Mouse (Mus musculus): Measurements from ENCODE around the gene Nubp1. TPM values are rescaled to one million over a fixed set of nuclear protein-coding genes. Genes with fewer than 3 reads are reported as not detected.

Nubp1 gene
- polyA plus RNA-seq, 2 experiments = 46.1 to 59.0 TPM

DNA sequence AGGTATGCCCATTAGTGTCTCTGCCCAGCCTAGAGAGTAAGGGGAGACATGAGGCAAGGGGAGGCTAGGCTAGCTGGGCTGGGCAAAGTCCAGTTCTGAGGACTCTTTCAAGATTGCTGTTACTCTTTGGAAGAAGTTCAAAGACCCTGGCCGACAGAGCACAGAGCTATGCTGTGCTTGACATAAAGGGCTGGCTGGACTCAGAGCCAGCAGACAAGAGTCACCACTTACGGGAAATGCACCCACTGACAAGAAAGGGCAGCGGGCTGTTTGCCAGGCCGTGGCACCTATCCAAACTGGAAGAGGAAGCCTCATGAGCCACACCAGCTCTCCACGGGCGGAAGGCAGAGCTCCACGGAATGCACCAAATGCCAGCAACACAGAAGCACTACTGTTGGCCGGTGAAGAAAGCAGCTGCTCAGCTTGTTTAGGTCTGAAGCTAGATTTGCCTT lies 40.7 kb downstream of the Nubp1 start:
- whole genome bisulfite sequencing = 71% methylated on average over 8 of the region's 8 CpGs
- Histone ChIP-seq H3K36me3 (ENCODE audit: control insufficient read depth, insufficient read depth, low read length) (no peaks in the 10 kb centered on the region), H3K27me3 (ENCODE audit: control insufficient read depth, insufficient read depth, low read length) (no peaks in the 10 kb centered on the region), H3K9me3 (ENCODE audit: control insufficient read depth, low read length) (no peaks in the 10 kb centered on the region), H3K9ac (ENCODE audit: low read depth, low read length, severe bottlenecking) (no peak overlapping the region), H3K4me3 (replicated peaks; ENCODE audit: low read length) (no peak overlapping the region), H3K4me2 (replicated peaks; ENCODE audit: low read depth, low read length, severe bottlenecking) (no peak overlapping the region), H3K4me1 (ENCODE audit: control insufficient read depth, insufficient read depth, low read length) (peaks cover 5% of the 10 kb centered on the region; the same call in 1 of the 2 replicates), H3K27ac (replicated peaks; ENCODE audit: low read depth, low read length) (no peak overlapping the region)
- DNase-seq (ENCODE audit: low spot score) = no peak
- TF ChIP-seq POLR2A (IDR thresholded peaks at IDR 0.05; ENCODE audit: borderline replicate concordance, extremely low read depth, insufficient read depth, insufficient read length) = no peak
- no peak for ATAC-seq (ENCODE audit: low FRiP score, low read depth)

DNA sequence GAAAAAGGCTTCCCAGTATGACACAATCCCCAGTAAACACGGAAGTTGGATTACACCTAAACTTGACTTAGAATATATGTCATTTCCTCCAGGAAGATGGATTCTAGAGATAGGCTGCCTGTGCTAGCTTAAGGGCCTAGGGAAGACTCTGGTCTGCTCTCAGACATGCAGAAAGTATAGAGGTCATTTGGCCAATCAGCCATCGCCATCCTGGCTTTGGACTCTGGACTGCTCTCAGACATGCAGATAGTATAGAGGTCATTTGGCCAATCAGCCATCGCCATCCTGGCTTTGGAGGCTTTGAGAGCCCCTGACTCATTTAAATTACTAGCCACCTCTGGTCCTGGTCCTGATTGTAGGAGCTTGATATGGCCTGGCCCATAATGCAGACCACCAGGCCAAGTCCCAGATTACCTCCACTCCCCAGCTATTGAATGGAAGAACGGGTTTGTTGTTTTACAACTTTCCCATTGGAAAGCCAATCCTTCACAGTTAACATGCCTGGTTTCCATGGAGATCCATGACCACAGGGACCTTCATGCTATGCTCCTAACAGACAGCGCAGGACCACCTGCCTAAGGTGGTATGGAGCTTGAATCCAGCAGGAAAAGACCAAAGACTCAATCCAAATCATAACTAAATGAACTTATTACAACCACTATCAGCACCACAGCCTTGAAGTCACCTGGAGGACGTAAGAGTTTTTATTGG lies 42.3 kb downstream of the Nubp1 start:
- ATAC-seq (ENCODE audit: low FRiP score, low read depth) = no peak
- no peaks in the 10 kb centered on the region for H3K36me3 ChIP-seq (ENCODE audit: control insufficient read depth, insufficient read depth, low read length)
- no peak for TF ChIP-seq POLR2A (IDR thresholded peaks at IDR 0.05; ENCODE audit: borderline replicate concordance, extremely low read depth, insufficient read depth, insufficient read length)
- no peak overlapping the region for H3K4me2 ChIP-seq (replicated peaks; ENCODE audit: low read depth, low read length, severe bottlenecking)
- H3K27me3 ChIP-seq (ENCODE audit: control insufficient read depth, insufficient read depth, low read length) = no peaks in the 10 kb centered on the region
- H3K27ac ChIP-seq (replicated peaks; ENCODE audit: low read depth, low read length) = no peak overlapping the region
- no peak for DNase-seq (ENCODE audit: low spot score)
- 35% methylated on average over 6 of the region's 6 CpGs for WGBS
- 0 out of 2 replicates have a peak, but pooled peaks cover 3% of the 10 kb centered on the region for H3K4me1 ChIP-seq (ENCODE audit: control insufficient read depth, insufficient read depth, low read length)
- H3K4me3 ChIP-seq (replicated peaks; ENCODE audit: low read length) = no peak overlapping the region
- H3K9me3 ChIP-seq (ENCODE audit: control insufficient read depth, low read length) = no peaks in the 10 kb centered on the region
- no peak overlapping the region for H3K9ac ChIP-seq (ENCODE audit: low read depth, low read length, severe bottlenecking)

DNA sequence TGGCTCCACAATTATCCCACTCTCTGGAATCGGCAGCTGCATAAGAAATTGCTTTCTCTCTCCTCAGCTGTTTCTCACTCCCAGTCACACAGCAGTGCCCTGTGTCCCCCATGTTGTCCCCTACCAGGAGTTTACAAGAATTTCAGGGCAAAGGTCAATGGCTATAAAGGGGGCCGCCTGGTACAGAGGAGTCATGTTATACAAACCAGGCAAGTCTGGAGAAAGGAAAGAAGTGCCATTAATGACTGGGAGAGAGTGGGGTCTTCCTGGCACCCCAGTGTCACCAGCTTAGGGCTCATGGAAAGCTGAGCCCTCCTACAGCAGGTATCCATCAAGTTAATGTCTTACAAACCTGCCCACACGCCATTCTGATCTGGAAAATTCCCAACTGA lies 42.8 kb downstream of the Nubp1 start:
- no peak overlapping the region for H3K27ac ChIP-seq (replicated peaks; ENCODE audit: low read depth, low read length)
- H3K4me1 ChIP-seq (ENCODE audit: control insufficient read depth, insufficient read depth, low read length) = 0 out of 2 replicates have a peak, but pooled peaks cover 3% of the 10 kb centered on the region
- TF ChIP-seq POLR2A (IDR thresholded peaks at IDR 0.05; ENCODE audit: borderline replicate concordance, extremely low read depth, insufficient read depth, insufficient read length) = no peak
- H3K4me2 ChIP-seq (replicated peaks; ENCODE audit: low read depth, low read length, severe bottlenecking) = no peak overlapping the region
- H3K27me3 ChIP-seq (ENCODE audit: control insufficient read depth, insufficient read depth, low read length) = no peaks in the 10 kb centered on the region
- H3K9ac ChIP-seq (ENCODE audit: low read depth, low read length, severe bottlenecking) = no peak overlapping the region
- no peak overlapping the region for H3K4me3 ChIP-seq (replicated peaks; ENCODE audit: low read length)
- no peaks in the 10 kb centered on the region for H3K9me3 ChIP-seq (ENCODE audit: control insufficient read depth, low read length)
- DNase-seq (ENCODE audit: low spot score) = no peak
- 11% methylated on average over 3 of the region's 3 CpGs for WGBS
- ATAC-seq (ENCODE audit: low FRiP score, low read depth) = no peak
- no peaks in the 10 kb centered on the region for H3K36me3 ChIP-seq (ENCODE audit: control insufficient read depth, insufficient read depth, low read length)

DNA sequence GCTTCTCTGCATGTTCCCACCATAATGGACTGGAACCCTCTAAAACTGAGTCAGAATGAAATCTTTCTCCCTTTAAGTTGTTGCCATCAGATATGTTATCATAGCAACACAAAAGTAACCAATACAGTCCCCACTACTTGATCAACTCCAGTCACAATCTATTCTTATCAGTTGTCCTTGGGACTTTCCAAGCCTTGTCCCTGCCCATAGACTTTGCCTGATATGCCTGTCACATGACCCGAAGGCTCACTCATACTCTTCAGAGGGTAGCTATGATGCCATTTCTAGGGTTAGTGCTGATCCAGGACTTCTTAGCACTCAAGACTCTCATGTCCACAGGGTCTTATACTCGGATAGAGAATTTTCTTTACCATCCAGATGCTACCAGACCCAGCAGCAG lies 48.4 kb downstream of the Nubp1 start:
- TF ChIP-seq POLR2A (IDR thresholded peaks at IDR 0.05; ENCODE audit: borderline replicate concordance, extremely low read depth, insufficient read depth, insufficient read length) = no peak
- Histone ChIP-seq H3K4me3 (replicated peaks; ENCODE audit: low read length) (no peak overlapping the region), H3K27me3 (ENCODE audit: control insufficient read depth, insufficient read depth, low read length) (no peaks in the 10 kb centered on the region), H3K36me3 (ENCODE audit: control insufficient read depth, insufficient read depth, low read length) (no peaks in the 10 kb centered on the region), H3K9me3 (ENCODE audit: control insufficient read depth, low read length) (no peaks in the 10 kb centered on the region), H3K4me1 (ENCODE audit: control insufficient read depth, insufficient read depth, low read length) (peaks cover under 1% of the 10 kb centered on the region; the same call in 1 of the 2 replicates), H3K9ac (ENCODE audit: low read depth, low read length, severe bottlenecking) (no peak overlapping the region), H3K27ac (replicated peaks; ENCODE audit: low read depth, low read length) (no peak overlapping the region), H3K4me2 (replicated peaks; ENCODE audit: low read depth, low read length, severe bottlenecking) (no peak overlapping the region)
- ATAC-seq (ENCODE audit: low FRiP score, low read depth) (no peak), DNase-seq (ENCODE audit: low spot score) (no peak)
- 82% methylated on average over 2 of the region's 2 CpGs for WGBS

DNA sequence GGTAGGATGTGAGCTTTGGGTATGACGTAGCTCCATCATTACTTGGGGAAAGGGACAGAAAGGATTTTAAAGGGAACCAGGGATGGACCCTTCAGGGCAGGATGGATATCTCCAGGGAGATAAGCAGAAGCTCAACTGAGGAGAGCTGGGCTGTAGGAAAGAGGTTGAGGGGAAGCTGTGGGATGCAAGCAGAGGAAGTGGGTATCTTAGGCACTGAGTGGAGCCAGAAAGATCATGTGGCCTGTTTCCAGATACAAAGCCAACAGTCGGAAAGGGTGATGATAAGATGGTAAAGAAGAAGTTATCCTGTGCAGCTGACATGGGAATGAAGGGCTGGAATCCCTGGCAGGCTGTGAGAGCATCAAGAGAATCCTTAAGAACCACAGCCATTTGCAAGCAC lies 49.4 kb downstream of the Nubp1 start:
- no peak for TF ChIP-seq POLR2A (IDR thresholded peaks at IDR 0.05; ENCODE audit: borderline replicate concordance, extremely low read depth, insufficient read depth, insufficient read length)
- 72% methylated on average over 2 of the region's 2 CpGs for WGBS

More for the DNA sequence above, 49.4 kb downstream of the Nubp1 start:
- peaks cover 3% of the 10 kb centered on the region; the same call in 1 of the 2 replicates for H3K4me1 ChIP-seq (ENCODE audit: control insufficient read depth, insufficient read depth, low read length)
- no peak overlapping the region for H3K27ac ChIP-seq (replicated peaks; ENCODE audit: low read depth, low read length)
- H3K9ac ChIP-seq (ENCODE audit: low read depth, low read length, severe bottlenecking) = no peak overlapping the region
- no peak overlapping the region for H3K4me2 ChIP-seq (replicated peaks; ENCODE audit: low read depth, low read length, severe bottlenecking)
- no peaks in the 10 kb centered on the region for H3K9me3 ChIP-seq (ENCODE audit: control insufficient read depth, low read length)
- no peaks in the 10 kb centered on the region for H3K27me3 ChIP-seq (ENCODE audit: control insufficient read depth, insufficient read depth, low read length)
- no peak for ATAC-seq (ENCODE audit: low FRiP score, low read depth)
- DNase-seq (ENCODE audit: low spot score) = no peak
- no peak overlapping the region for H3K4me3 ChIP-seq (replicated peaks; ENCODE audit: low read length)
- no peaks in the 10 kb centered on the region for H3K36me3 ChIP-seq (ENCODE audit: control insufficient read depth, insufficient read depth, low read length)
